Mouse (Mus musculus) kidney, postnatal 14 days (tissue): ENCODE measurements around the gene Bend7.
A peak's percentile ranks its signal among the peaks of the same experiment; 100 is the strongest.

Source experiments
- DNase-seq: peaks from one replicate; pipeline ENCODE4 v3.0.0; 2022; ENCODE audit warnings: mixed read lengths

Bend7 gene

GRCm38 (mm10) chr2:4717769-4718661 lies at the start of gene Bend7:
Bend7 (plus strand) TSS chr2:4717831.
- peak; percentile 72 for DNase-seq

GRCm38 (mm10) chr2:4668626-4669025 lies 49.0 kb upstream of the Bend7 start:
- no peak for DNase-seq

- no peak for DNase-seq
Observed at GRCm38 (mm10) chr2:4669701-4670100, 47.9 kb upstream of the Bend7 start.

- DNase-seq, result no peak
Observed at GRCm38 (mm10) chr2:4671636-4672035, 46.0 kb upstream of the Bend7 start.

GRCm38 (mm10) chr2:4679886-4680285 lies 37.7 kb upstream of the Bend7 start:
- peak; percentile 6 for DNase-seq

- DNase-seq, result peak; percentile 20
Observed at GRCm38 (mm10) chr2:4711262-4711661, 6.4 kb upstream of the Bend7 start.

- DNase-seq, result no peak
Observed at GRCm38 (mm10) chr2:4717081-4717768, 406 bp upstream of the Bend7 start.

GRCm38 (mm10) chr2:4723088-4723487 lies 5.5 kb downstream of the Bend7 start:
- no peak for DNase-seq

- no peak for DNase-seq
Observed at GRCm38 (mm10) chr2:4730161-4730560, 12.5 kb downstream of the Bend7 start.

- no peak for DNase-seq
Observed at GRCm38 (mm10) chr2:4733971-4734370, 16.3 kb downstream of the Bend7 start.

- no peak for DNase-seq
Observed at GRCm38 (mm10) chr2:4736095-4736797, 18.6 kb downstream of the Bend7 start.

GRCm38 (mm10) chr2:4736798-4737155 lies 19.1 kb downstream of the Bend7 start:
- DNase-seq, result no peak

GRCm38 (mm10) chr2:4751918-4752317 lies 34.3 kb downstream of the Bend7 start:
- DNase-seq, result no peak

- no peak for DNase-seq
Observed at GRCm38 (mm10) chr2:4755716-4756115, 38.1 kb downstream of the Bend7 start.

GRCm38 (mm10) chr2:4757218-4757617 lies 39.6 kb downstream of the Bend7 start:
- DNase-seq, result no peak

GRCm38 (mm10) chr2:4760741-4761140 lies 43.1 kb downstream of the Bend7 start:
- no peak for DNase-seq

GRCm38 (mm10) chr2:4761906-4762305 lies 44.3 kb downstream of the Bend7 start:
- DNase-seq, result peak; percentile 70

- DNase-seq, result no peak
Observed at GRCm38 (mm10) chr2:4764071-4764470, 46.4 kb downstream of the Bend7 start.

GRCm38 (mm10) chr2:4770376-4770775 lies 52.7 kb downstream of the Bend7 start:
- DNase-seq, result peak; percentile 7

- no peak for DNase-seq
Observed at GRCm38 (mm10) chr2:4773911-4774310, 56.3 kb downstream of the Bend7 start.

GRCm38 (mm10) chr2:4777291-4777690 lies 59.7 kb downstream of the Bend7 start:
- no peak for DNase-seq

- no peak for DNase-seq
Observed at GRCm38 (mm10) chr2:4781641-4782040, 64.0 kb downstream of the Bend7 start.

GRCm38 (mm10) chr2:4782401-4782800 lies 64.8 kb downstream of the Bend7 start:
- DNase-seq, result no peak
